Comparison of ENCODE assay signal across 12 mouse cellular contexts in the genomic region with DNA sequence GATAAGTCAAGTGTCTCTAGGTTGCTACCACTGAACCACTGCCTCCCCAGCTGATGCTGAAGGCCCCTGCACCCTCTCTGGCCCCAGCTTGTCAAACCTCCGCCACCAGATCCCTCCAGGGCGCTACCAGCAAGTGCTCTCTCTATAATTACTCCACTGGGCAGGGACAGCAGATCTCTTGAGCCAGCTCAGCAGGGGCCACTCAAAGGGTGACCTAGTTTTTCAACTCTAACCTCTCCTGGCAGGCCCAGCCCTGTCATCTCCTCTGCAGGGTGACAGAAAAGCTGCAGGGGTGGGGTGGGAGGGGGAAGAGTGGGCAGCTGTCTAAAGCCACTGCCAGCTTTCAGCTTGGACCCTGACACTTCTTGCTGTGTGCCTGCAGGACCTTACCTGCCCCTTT. TPM values are rescaled to one million over a fixed set of nuclear protein-coding genes. Genes with fewer than 3 reads are reported as not detected.
A peak's percentile ranks its signal among the peaks of the same experiment; 100 is the strongest.
DNase-seq lines count a peak whose midpoint lies in the region; ATAC-seq and TF ChIP-seq lines count a peak whose summit lies in the region.
"Had no signal": no experiment of that assay in that cellular context is flagged by ENCODE, and none has a peak within 500 bp of the region (broad histone marks: within the 10 kb centered on the region; RNA-seq: fewer than 3 reads in every experiment).

No protein-coding gene starts in this region.

- peak; percentile 55 to 81 for DNase-seq in adrenal gland, adult (ENCODE audit: inconsistent age in 2 of 2, low spot score in 1 of 2)
- DNase-seq in adrenal gland, adult 8-10 months, result no peak
- no peak for DNase-seq in layer of hippocampus, adult 2 months (ENCODE audit: low spot score in 2 of 2)
- no peak for DNase-seq in layer of hippocampus, postnatal 25 days (ENCODE audit: extremely low spot score in 1 of 2, low spot score in 1 of 2)
- DNase-seq in heart, adult 9 months (ENCODE audit: low spot score in 2 of 2), result peak; percentile 64 to 66
- DNase-seq in retina, adult 2 months (ENCODE audit: low read depth, low spot score), result peak; percentile 78
- DNase-seq in left cerebral cortex, postnatal 10 days (ENCODE audit: extremely low spot score in 1 of 2, low spot score in 2 of 2), result no peak
- DNase-seq: kidney, postnatal 36 days had no signal

- peak overlapping the region; percentile 37; the same call in 1 of the 2 replicates for H3K27ac ChIP-seq in layer of hippocampus, adult 2 months
- H3K27ac ChIP-seq: hindbrain, embryonic 15.5 days; lung, embryonic 15.5 days; midbrain, embryonic 13.5 days had no signal

- no peak overlapping the region for H3K4me3 ChIP-seq in layer of hippocampus, adult 2 months
- H3K4me3 ChIP-seq: hindbrain, embryonic 15.5 days; lung, embryonic 15.5 days; midbrain, embryonic 13.5 days had no signal

- intact Hi-C loops in left cerebral cortex, postnatal 10 days (cut with DNase I), result no loop called here

- TF ChIP-seq CTCF in layer of hippocampus, adult 2 months (conservative IDR thresholded peaks at IDR 0.05), result no peak

- no peak for ATAC-seq in erythroblast, adult 5-6 weeks (replicated peaks; ENCODE audit: low FRiP score, poor library complexity, severe bottlenecking)
- ATAC-seq: midbrain, embryonic 13.5 days had no signal

RNA-seq across cellular contexts. Expression of gene Lingo3, which starts 6.0 kb away (rescaled TPM):
- total RNA-seq in adrenal gland, adult 8-10 months (2022), result 10 to 100 TPM in 3 of 4 experiments, 1 to 10 TPM in 1; 8.4 to 21.5 (median 15.9) TPM
- total RNA-seq in layer of hippocampus, adult 2 months (2021), result 10 to 100 TPM; 49.4 to 54.3 TPM
- total RNA-seq in layer of hippocampus, postnatal 25 days (2021), result 10 to 100 TPM; 38.3 to 39.9 TPM
- not detected in 2 replicates for total RNA-seq in erythroblast, adult 5-6 weeks (2015; ENCODE audit: low replicate concordance)
- total RNA-seq in erythroblast, adult 5-6 weeks (2017; ENCODE audit: low replicate concordance), result not detected in 2 replicates
- total RNA-seq in left cerebral cortex, postnatal 10 days (2021), result 10 to 100 TPM; 25.4 to 30.9 TPM

RNA-seq across cellular contexts. Expression of gene Oaz1, which starts 11.4 kb away (rescaled TPM):
- total RNA-seq in adrenal gland, adult 8-10 months (2022), result 1,000 to 10,000 TPM in 1 of 4 experiments, 100 to 1,000 TPM in 3; 825 to 1,012 (median 923) TPM
- 100 to 1,000 TPM; 478 to 493 TPM for total RNA-seq in layer of hippocampus, adult 2 months (2021)
- 100 to 1,000 TPM; 491 to 550 TPM for total RNA-seq in layer of hippocampus, postnatal 25 days (2021)
- total RNA-seq in erythroblast, adult 5-6 weeks (2015; ENCODE audit: low replicate concordance), result 1,067 and 1,159 TPM in 2 replicates
- total RNA-seq in erythroblast, adult 5-6 weeks (2017; ENCODE audit: low replicate concordance), result 242 and 348 TPM in 2 replicates
- 100 to 1,000 TPM; 414 to 433 TPM for total RNA-seq in left cerebral cortex, postnatal 10 days (2021)

RNA-seq across cellular contexts. Expression of gene Lsm7, which starts 17.2 kb away (rescaled TPM):
- total RNA-seq in adrenal gland, adult 8-10 months (2022), result 10 to 100 TPM; 27.4 to 54.4 (median 34.0) TPM
- total RNA-seq in layer of hippocampus, adult 2 months (2021), result 10 to 100 TPM; 51.6 to 53.3 TPM
- 10 to 100 TPM; 41.5 to 43.8 TPM for total RNA-seq in layer of hippocampus, postnatal 25 days (2021)
- total RNA-seq in erythroblast, adult 5-6 weeks (2015; ENCODE audit: low replicate concordance), result 27.8 and 33.2 TPM in 2 replicates
- total RNA-seq in erythroblast, adult 5-6 weeks (2017; ENCODE audit: low replicate concordance), result 59.8 and 67.9 TPM in 2 replicates
- 10 to 100 TPM; 51.1 to 57.3 TPM for total RNA-seq in left cerebral cortex, postnatal 10 days (2021)

RNA-seq across cellular contexts. Expression of gene Sppl2b, which starts 17.2 kb away (rescaled TPM):
- total RNA-seq in adrenal gland, adult 8-10 months (2022), result 10 to 100 TPM; 28.1 to 45.3 (median 36.1) TPM
- total RNA-seq in layer of hippocampus, adult 2 months (2021), result 10 to 100 TPM; 61.2 to 63.2 TPM
- 10 to 100 TPM; 61.5 to 65.7 TPM for total RNA-seq in layer of hippocampus, postnatal 25 days (2021)
- total RNA-seq in erythroblast, adult 5-6 weeks (2015; ENCODE audit: low replicate concordance), result 225 and 274 TPM in 2 replicates
- total RNA-seq in erythroblast, adult 5-6 weeks (2017; ENCODE audit: low replicate concordance), result 343 and 430 TPM in 2 replicates
- 10 to 100 TPM; 81.5 to 90.2 TPM for total RNA-seq in left cerebral cortex, postnatal 10 days (2021)

RNA-seq across cellular contexts. Expression of gene Jsrp1, which starts 24.5 kb away (rescaled TPM):
- 10 to 100 TPM in 2 of 4 experiments, 1 to 10 TPM in 2; 5.7 to 23.4 (median 12.4) TPM for total RNA-seq in adrenal gland, adult 8-10 months (2022)
- total RNA-seq in layer of hippocampus, adult 2 months (2021), result 1 to 10 TPM; 1.9 to 2.5 TPM
- total RNA-seq in layer of hippocampus, postnatal 25 days (2021), result 1 to 10 TPM; 2.5 to 3.5 TPM
- not detected in 2 replicates for total RNA-seq in erythroblast, adult 5-6 weeks (2015; ENCODE audit: low replicate concordance)
- total RNA-seq in erythroblast, adult 5-6 weeks (2017; ENCODE audit: low replicate concordance), result not detected in 2 replicates
- total RNA-seq in left cerebral cortex, postnatal 10 days (2021), result 1 to 10 TPM; 1.6 to 2.0 TPM

Comparison
In these comparisons a context has a peak if more than half of its experiments do, and no peak if none do; other contexts are left out.
1. DNase-seq: peak in adrenal gland, adult (2 of 2), heart, adult 9 months (2 of 2) and retina, adult 2 months (single experiment); none in adrenal gland, adult 8-10 months (single experiment), layer of hippocampus, adult 2 months (0 of 2), layer of hippocampus, postnatal 25 days (0 of 2) and left cerebral cortex, postnatal 10 days (0 of 2).
2. RNA of gene Lingo3, which starts 6.0 kb away (total RNA-seq): 49.4 to 54.3 TPM in layer of hippocampus, adult 2 months, 38.3 to 39.9 TPM in layer of hippocampus, postnatal 25 days, 25.4 to 30.9 TPM in left cerebral cortex, postnatal 10 days and 8.4 to 21.5 TPM in adrenal gland, adult 8-10 months; not detected in erythroblast, adult 5-6 weeks; every median in the first group is over 4 times any median in the second.